Mouse (Mus musculus) myocyte (in vitro differentiated cells): ENCODE measurements at regions not wholly inside any gene's neighbourhood (a gene's known extent, or its start where the extent isn't known, plus 50 kb on each side); places are given as distances from the start of the nearest gene placed in this dataset.

Experiments used
- MAX ChIP-seq: IDR thresholded peaks from one replicate; pipeline ENCODE4 v1.6.1; 2011; ENCODE audit warnings: low read depth, mild to moderate bottlenecking, control low read depth
- MYOD1 ChIP-seq, 3 experiments: IDR thresholded peaks; one replicate each; pipeline ENCODE4 v1.6.1; 2011; ENCODE audit warnings: control low read depth in 2 of 3, low read depth in 2 of 3, mild to moderate bottlenecking in 2 of 3, moderate library complexity in 1 of 3; ENCODE audit not compliant: insufficient read length in 2 of 3, control insufficient read depth in 1 of 3
- MYOG ChIP-seq, 3 experiments: IDR thresholded peaks; one replicate each; pipeline ENCODE4 v1.6.1; 2011; ENCODE audit warnings: control low read depth in 2 of 3, low read depth in 2 of 3, mild to moderate bottlenecking in 2 of 3; ENCODE audit not compliant: insufficient read length in 2 of 3, control insufficient read depth in 1 of 3, insufficient read depth in 1 of 3
- POLR2A ChIP-seq: IDR thresholded peaks from one replicate; pipeline ENCODE4 v1.6.1; 2011; ENCODE audit warnings: low read depth, mild to moderate bottlenecking, control low read depth, moderate library complexity; ENCODE audit not compliant: insufficient read length
- POLR2AphosphoS2 ChIP-seq: IDR thresholded peaks from one replicate; pipeline ENCODE4 v1.6.1; 2011; ENCODE audit warnings: low read depth, control low read depth; ENCODE audit not compliant: insufficient read length
- TCF12 ChIP-seq: IDR thresholded peaks from one replicate; pipeline ENCODE4 v1.6.1; 2011; ENCODE audit warnings: mild to moderate bottlenecking, control low read depth; ENCODE audit not compliant: poor library complexity, insufficient read depth, severe bottlenecking
- TCF3 ChIP-seq: IDR thresholded peaks from one replicate; pipeline ENCODE4 v1.6.1; 2011; ENCODE audit warnings: low read depth, control low read depth; ENCODE audit not compliant: insufficient read length
- USF1 ChIP-seq: IDR thresholded peaks from one replicate; pipeline ENCODE4 v1.6.1; 2011; ENCODE audit warnings: low read depth, mild to moderate bottlenecking, control low read depth, moderate library complexity

DNA sequence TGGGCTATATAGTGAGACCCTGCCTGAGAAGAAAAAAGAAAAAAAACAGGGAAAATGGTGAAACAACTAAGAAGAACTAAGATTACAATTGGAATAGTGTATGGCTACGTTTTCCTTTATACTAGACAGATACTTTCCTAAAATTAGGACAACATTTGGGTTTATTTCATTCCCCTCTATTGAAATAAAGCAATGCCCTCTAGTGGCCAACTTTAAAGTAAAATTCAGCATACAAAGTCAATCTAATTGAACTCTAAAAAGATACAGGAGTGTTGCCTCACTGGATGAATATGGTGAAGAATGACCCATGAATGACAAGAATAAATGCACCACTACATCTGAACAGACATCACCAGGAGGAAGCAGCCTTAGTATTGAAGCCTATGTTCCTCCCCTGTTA is 185.4 kb upstream of the Irak1bp1 start:
- TF ChIP-seq MYOG (IDR thresholded peaks at IDR 0.05; ENCODE audit: control insufficient read depth in 1 of 3, insufficient read depth in 1 of 3, insufficient read length in 2 of 3, low read depth in 2 of 3) (no peak), MAX (no peak), POLR2A (no peak), MYOD1 (IDR thresholded peaks at IDR 0.05; ENCODE audit: control insufficient read depth in 1 of 3, insufficient read length in 2 of 3, low read depth in 2 of 3) (no peak), USF1 (no peak), TCF3 (no peak), TCF12 (no peak), POLR2AphosphoS2 (no peak)
